Mouse (Mus musculus) left cerebral cortex, postnatal 10 days (tissue): Measurements from ENCODE around the gene Fsd2. TPM values are rescaled to one million over a fixed set of nuclear protein-coding genes. Genes with fewer than 3 reads are reported as not detected.
A peak's percentile ranks its signal among the peaks of the same experiment; 100 is the strongest.

ENCODE experiments used
- DNase-seq, 2 experiments: peaks; one replicate each; pipeline ENCODE4 v3.0.0; 2021 to 2022; ENCODE audit warnings: low spot score in 2 of 2, mixed read lengths in 1 of 2; ENCODE audit errors: extremely low spot score in 1 of 2
- intact Hi-C: fragments of 180-260 bp; cut with DNase I; formaldehyde crosslinking; loops from one replicate; pipeline ENCODE4 v1.15.1; 2025
- total RNA-seq, 2 experiments: library from RNA; stranded (reverse); gene quantifications; 2 replicates each; pipeline ENCODE4 v1.2.3; 2021

Fsd2 gene
- total RNA-seq, 2 experiments from 2014 or later, result 0.09 to 0.10 TPM

DNA sequence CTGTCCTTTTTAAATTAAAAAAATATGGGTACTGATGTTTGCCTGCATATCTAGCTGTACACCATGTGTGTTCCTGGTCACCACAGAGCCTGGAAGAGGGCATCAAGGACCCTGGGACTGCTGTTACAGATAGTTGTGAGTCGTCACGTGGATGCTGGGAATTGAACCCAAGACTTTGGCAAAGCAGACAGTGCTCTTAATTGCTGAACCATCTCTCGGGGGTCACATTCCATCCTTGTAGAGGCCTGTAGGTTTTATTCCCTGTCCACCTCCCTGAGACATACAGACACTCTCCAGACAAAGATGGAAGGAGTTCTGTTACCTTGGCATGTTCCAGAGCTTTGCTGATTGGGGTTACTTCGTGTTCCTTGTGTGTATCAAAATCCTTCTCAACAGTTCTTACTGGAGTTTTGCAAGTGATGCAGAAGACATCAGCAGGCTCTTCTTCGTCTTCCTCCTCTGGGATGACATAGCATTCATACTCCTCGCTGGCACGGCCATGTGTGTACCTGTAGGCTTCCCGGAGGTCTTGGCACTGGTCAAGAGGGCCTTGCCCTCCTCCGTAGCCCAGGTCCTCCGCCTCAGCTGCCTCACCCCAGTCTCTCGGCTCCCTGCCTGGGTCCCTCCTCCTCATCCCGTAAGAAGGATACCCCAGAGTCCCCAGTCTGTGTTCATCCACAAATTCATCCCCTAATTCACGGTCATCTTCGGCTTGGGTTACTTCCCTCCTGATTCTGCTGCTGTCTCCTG is 7.3 kb downstream of the Fsd2 start:
- intact Hi-C loops, result no loop called here
- no peak for DNase-seq

DNA sequence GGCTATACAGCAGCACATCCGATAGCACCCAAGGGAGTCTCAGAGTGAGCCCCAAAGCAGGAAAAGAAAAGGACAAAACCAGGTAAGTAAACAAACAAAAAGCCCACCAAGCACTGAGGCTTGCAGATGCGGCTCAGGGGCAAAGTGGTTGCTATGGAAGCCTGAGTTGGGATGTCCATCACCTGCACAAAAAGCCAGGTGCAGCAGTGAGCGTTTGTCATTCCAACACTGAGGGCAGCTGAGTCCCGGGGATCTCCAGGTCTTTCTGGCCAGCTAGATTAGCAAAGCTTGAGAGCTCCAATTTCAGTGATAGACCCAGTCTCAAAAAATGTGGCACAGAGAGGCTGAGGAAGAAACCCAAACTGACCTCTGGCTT is 8.8 kb downstream of the Fsd2 start:
- intact Hi-C loops, result no loop called here
- no peak for DNase-seq

DNA sequence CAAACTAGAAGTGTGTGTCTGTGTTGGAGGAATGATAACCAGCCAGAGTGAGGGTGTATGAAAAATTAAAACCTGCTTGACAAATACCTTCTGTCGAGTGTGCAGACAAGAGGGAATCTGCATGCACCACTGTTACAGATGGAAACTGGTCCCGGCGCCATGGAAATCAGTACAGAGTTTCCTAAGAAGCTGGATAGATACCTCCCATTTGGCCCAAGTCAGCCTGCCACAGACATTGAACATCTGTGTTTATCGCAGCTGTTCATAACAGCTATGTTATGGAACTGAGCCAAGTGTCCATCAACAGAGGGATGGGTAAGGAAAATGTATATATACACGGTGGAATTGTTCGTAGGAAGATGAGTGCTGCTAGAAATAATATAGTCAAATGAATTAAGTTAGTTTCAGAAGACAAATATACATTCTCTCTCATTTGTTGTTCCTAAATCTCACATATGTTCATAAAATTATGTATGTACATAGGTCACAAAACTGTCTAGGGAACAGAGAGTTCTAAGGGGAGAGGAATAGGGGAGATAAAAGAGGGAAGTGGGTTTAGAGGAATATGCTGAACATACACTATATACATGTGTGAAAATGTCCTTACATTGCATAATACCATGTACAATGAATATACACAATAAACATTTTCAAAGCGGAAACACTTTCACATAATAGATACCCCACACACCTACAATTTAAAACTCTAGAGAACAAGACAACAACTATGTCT is 9.3 kb downstream of the Fsd2 start:
- intact Hi-C loops, result no loop called here

DNA sequence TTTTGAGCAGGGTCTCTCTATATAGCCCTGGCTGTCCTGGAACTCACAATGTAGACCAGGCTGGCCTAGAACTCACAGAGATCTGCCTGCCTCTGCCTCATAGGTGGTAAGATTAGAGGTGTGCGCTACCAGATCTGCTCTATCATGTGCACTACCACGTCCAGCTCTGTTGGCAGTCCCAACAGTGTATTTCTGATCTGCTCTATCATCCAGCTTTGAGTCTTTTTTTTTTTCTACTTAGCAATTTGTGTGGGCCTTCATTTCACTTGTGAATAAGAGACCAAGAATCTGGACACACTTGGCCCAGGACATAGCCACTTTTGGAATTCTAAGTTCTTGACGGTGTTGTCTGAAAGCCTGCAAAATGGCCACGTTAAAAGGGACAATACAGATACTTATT is 9.9 kb downstream of the Fsd2 start:
- intact Hi-C loops, result no loop called here
- DNase-seq, result no peak

More for the DNA sequence above, 9.3 kb downstream of the Fsd2 start:
- DNase-seq, result no peak

DNA sequence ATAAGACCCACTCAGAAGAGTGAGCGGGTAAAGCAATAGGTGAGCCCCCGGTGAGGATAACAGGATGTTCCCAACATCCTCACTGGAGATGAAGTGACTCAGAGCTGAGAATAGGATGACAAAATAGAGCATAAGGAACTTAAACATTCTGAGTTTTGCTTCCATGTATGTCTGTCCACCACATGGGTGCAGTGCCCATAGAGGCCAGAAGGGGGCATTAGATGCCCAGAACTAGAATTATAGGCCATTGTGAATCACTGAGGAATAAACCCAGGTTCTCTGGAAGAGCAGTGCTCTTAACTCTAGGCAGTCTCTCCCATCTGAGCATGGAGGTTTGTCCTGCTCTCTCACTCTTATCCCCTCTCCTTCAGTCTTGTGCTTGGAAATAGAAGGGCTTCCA is 12.4 kb downstream of the Fsd2 start:
- DNase-seq, result no peak
- intact Hi-C loops, result no loop called here

DNA sequence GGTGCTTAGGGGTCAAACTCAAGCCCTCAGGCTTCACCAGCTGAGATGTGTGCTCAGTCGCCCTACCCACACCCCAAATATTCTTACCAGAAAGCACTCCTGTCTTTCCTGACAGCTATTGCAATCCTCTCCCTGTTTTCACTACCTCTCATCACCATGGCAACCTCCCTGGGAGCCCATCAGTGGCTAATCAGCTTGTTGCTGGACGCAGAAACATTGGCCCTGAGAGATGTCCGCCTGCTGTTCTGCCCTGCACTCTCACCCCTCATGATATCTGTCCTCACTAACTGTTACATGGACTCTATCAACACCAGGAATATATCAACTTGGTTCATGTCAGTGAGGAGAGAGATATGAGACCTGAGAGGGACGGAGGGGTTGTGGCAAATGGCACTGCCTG is 13.2 kb downstream of the Fsd2 start:
- no peak for DNase-seq
- intact Hi-C loops, result no loop called here

DNA sequence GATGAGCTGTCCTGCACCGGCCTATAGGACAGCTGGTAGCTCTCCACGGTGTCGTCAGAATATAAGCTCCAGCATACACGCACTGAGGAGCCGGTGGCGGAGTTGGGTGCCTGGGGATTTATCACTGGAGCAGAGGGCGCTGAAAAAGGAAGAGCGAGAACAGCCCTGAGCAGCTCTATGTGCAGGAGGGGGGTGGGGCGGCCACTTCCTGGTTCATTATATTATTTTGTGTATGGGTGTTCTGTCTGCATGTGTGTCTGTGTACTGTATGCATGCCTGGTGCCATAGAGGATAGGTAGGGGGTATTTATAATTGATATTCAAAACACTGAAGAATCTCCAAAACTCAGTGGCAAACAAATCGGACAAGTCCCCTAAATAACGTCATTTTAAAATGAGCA is 17.9 kb downstream of the Fsd2 start:
- no peak for DNase-seq
- intact Hi-C loops, result no loop called here

DNA sequence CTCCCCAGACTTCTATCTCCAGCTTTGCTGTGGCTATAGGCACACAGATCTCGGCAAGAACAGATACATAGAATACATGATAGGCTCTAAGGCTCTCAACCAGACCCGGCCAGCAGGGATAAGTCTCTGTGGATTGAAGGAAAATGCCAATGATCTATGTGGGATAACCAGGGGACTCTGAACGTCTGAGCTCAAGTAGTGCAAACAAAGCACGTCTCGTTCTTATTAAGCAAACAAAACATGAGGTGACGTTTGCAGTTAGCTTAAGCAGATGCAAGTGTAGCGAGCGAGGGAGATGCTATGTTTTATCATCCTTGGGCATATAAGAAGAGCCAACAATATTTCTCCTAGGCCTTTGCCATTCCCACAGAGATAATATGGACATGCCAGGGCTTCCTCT is 23.8 kb downstream of the Fsd2 start:
- intact Hi-C loops, result no loop called here
- no peak for DNase-seq

DNA sequence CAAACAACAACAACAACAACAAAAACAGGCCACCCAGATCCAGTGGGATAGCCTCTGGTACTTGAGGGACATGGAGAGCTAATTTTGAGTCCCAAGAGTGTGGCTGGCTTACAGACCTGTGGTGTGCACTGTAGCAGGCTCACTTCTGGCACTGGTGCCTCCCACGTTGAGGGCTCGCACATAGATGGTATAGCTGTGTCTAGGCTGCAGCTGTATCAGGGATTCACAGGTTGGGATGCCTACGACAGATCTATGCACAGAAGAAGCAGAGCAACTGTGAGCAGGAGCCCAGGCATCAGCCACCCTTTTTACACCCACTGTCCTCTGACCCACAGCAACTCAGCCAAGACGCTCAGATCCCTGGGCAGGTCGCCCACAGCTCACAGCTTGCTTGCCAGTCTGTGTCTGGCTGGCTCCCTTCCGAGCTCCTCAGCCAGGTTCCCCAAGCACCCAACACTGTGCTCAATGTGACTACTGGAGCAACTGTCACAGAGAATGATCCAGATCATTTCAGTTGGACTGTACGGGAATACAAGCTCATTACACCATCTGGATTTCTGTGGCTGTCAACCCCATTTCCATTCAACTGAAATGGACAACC is 24.7 kb downstream of the Fsd2 start:
- intact Hi-C loops, result no loop called here
- DNase-seq, result peak; percentile 70 to 81

DNA sequence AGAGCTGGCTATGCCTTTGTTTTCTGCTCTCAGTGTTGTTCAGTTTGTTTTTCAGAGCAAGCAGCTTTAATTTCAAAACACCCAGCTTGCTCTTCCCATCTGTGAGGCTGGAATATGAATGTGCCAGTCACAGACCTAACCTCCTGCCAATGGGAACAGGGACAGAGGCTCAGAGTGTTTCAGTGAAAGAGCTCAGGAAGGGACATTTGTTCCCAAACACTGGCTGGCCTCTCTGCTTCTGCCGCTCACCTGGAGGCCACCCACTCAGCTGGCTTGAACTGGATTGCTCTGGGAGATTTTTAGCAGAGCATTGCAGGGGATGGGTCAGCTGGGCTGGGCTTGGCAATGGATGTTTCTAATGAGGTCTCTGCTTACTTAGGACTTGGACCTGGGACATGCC is 25.7 kb downstream of the Fsd2 start:
- intact Hi-C loops, result no loop called here
- DNase-seq, result no peak

DNA sequence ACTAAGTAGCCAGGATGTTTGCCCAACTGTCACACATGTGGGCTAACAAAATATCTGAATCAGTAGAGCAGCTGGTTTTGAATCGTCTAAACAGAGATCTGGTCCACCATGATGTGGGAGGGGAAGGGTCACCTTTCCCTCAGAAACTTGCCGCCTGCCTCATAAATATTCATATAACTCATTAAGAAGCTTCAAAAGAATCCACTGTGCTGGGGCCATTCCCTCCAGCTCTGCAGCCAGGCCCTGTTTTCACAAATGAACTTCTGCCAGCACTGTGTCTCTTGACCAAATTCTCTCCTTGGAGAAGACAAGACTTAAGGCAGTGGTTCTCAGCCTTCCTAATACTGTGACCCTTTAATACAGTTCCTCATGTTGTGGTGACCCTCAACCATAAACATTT is 27.2 kb downstream of the Fsd2 start:
- peak in 1 of 2 experiments; percentile 46 for DNase-seq
- intact Hi-C loops, result no loop called here

DNA sequence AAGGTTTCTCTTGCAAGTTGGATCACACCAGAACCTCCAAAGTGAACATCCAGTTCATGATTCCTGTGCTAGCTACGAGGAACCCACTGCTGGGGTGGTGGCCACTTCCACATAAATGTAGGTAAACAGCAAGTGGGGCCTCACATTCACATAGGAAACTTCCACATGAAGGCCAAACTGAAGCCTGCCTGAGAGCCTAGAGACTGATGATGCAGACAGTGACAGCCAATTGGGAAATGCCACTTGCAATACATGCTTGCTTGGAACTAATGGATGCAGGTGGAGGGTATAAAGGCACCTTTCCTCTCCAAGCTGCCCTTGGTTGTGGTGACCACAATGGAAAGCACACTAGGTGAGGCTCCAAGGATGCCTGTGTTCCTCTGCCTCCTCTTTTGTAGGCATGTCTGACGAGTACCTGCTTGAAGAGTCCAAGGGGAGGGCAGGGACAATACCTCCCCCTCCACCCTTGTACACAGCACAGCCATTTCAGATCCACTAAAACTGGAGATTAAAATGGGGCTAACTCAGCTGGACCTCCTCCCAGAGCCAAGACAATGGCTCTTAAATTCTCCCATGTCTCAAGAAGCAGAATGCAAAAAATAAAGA is 28.6 kb downstream of the Fsd2 start:
- intact Hi-C loops, result no loop called here
- DNase-seq, result peak in 1 of 2 experiments; percentile 34

DNA sequence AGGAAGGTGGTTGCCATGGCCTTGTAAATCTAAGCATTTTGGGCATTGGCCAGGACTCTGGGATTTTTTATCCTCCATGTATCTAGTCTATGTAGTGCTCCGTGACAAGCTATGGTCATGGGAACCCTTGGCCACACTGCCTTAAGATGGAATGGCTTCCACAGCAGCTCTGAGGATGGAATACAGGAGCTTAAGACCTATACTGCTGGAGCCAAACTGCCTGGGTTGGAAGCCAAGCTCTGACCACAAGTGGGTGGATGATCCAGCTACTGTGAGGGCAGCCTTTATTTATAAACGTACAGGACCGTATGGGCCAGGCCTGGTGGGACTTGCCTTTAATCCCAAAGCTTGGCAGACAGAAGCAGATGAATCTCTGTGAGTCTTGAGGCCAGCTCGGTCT is 30.3 kb downstream of the Fsd2 start:
- intact Hi-C loops, result no loop called here
- no peak for DNase-seq

DNA sequence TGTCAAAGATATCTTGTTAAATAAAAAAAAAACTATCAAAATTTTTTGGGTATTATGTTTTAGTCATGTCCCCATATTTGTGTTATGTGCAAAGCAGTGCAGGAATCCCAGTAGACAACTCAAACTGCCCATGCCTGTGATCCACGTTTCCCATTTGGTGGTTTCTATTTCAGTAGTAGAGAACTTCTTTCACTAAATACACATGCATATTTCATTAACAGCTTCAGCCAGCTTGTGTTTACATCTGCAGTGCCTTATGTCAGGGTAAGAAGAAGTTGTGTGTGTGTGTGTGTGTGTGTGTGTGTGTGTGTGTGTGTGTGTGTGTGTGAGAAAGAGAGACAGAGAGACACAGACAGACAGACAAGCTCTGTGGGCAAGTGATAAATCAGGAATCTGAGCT is 35.3 kb downstream of the Fsd2 start:
- no peak for DNase-seq
- intact Hi-C loops, result no loop called here

DNA sequence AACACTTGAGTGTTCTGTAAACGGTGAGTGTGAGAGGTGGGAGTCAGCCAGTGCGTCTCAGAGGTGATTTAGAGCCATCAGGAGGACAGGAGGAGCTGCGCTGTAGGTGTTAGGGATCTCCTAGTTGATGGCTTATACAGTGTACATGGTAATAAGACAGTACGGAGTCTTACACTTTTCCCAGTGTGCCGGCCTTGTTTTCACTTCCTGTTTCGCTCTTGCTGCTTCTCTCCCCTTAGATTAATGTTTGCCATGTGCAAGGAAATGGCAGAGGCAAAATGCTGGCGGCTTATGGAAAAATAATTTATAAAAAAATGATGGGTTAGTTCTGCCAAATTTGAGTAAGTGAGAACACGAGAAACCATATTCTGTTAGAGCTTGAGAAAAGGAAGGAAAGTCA is 37.8 kb downstream of the Fsd2 start:
- intact Hi-C loops, result no loop called here

DNA sequence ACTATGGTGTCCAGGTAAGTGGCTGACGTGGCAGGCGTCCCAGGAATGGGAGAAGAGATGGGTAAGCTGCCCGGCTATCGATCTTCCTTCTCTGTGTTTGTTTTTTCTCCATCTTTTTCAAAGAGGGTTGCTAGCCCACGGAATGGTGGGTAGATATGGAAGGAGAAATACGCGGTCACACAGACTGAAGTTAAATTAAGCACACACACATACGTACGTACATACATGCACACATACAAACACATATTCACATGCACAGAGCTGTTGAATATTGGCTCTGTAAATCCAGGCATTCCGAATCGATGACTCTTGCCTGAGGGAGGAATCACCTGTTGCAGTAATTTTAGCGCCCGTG is 43.1 kb downstream of the Fsd2 start:
- DNase-seq, result no peak
- intact Hi-C loops, result no loop called here

More for the DNA sequence above, 37.8 kb downstream of the Fsd2 start:
- DNase-seq, result no peak

DNA sequence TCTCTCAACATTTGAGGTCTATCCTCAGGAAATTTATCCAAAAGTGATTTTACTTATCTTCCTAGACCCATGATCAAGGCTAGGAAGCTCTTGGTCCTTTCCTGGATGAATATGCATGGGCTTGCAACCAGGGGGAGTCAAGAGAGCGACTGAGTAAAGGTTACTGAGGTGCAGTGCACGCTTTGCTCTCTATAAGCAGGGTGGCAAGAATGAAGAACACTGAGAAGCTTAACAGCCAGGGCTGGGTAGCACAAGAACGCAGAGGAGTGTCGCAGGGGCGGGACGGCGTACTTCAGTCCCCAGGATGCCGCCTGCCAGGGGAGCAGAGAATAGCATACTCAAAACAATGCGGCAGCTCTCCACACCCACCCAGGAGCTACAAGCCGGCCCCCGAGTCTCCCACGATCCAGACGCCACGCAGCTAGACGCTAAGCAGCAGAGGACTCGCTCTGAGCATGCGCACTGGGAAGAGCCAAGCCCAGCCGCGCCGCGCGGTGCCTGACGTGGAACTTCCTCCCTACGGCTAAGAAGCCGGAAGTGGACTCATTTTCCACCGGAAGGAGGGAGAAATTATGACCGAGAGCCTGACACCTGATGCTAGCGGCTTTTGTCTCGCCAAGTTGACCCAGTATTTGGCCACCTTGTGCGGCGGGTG is 43.6 kb downstream of the Fsd2 start:
- peak; percentile 83 to 93 for DNase-seq
- intact Hi-C loops, result no loop called here

DNA sequence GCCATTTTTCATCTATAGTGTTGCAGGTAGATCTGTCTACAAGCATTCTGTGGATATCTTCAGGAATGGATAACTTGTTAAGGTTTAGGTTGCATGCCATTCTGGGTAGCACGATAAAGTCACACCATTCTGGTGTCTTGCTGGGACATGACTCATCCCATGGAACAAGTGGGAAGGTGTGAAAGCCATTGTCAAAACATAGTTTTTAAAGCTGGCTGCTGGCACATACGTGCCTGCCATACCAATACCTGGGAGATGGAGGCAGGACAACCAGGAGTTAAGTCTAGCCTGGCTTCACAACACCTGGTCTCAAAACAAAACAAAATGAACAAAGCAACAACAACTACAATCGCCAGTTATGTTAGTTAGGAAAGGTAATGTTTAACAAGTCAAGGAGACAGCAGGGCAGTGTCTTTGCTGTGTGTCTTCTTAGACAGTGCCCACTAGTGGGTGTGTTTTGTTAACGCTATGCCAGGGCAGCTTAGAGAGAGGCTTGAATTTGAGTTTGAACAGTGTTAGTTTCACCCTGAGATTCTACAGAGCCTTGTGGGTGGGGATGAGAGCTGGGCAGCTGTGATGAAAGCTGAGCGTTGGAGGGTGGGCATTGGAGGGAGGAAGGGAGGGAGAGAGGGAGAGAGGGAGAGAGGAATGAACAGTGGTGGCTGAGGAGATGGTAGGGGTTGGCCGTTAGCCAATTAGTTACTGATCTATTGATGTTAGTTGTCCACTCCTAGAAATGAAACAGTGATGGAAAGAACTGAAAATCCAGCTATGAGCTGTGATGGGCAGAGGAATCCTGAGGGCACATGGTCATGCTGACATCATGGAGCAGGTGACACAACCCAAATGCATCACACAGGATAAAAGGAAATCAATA is 50.4 kb downstream of the Fsd2 start:
- intact Hi-C loops, result no loop called here
- no peak for DNase-seq
